Mouse (Mus musculus): ENCODE measurements around the gene Gm20388. TPM values are rescaled to one million over a fixed set of nuclear protein-coding genes. Genes with fewer than 3 reads are reported as not detected.
"Not testable (repeated sequence)": the region's sequence is repeated elsewhere in the genome, so short reads cannot be mapped to it uniquely, and the experiment has no call there.

The Gm20388 gene
- polyA plus RNA-seq, 1 experiment from 2014 or later: not detected

- no peaks in the 10 kb centered on the region for H3K4me1 ChIP-seq (ENCODE audit: control insufficient read depth, insufficient read depth, low read length)
- H3K4me2 ChIP-seq (replicated peaks; ENCODE audit: low read depth, low read length): no peak overlapping the region
- no peak overlapping the region for H3K27ac ChIP-seq (ENCODE audit: low read depth, low read length)
- no peak overlapping the region for H3K9ac ChIP-seq (ENCODE audit: low read depth, low read length)
- 95% methylated on average over 6 of the region's 6 CpGs for WGBS
- H3K36me3 ChIP-seq (ENCODE audit: control insufficient read depth, insufficient read depth, low read length): peaks cover 2% of the 10 kb centered on the region; the same call in 1 of the 2 replicates
- H3K27me3 ChIP-seq (ENCODE audit: control insufficient read depth, insufficient read depth, low read length): no peaks in the 10 kb centered on the region
- no peak for ATAC-seq (ENCODE audit: low FRiP score, low TSS enrichment)
- peaks cover 14% of the 10 kb centered on the region for H3K9me3 ChIP-seq (ENCODE audit: control insufficient read depth, low read length)
- no peak overlapping the region for H3K4me3 ChIP-seq (ENCODE audit: low read length)
These were observed 1226.2 kb downstream of the Gm20388 start for GRCm38 (mm10) chr8:121136856-121137255.

- not testable (repeated sequence) for H3K9me3 ChIP-seq (ENCODE audit: control insufficient read depth, low read length); H3K4me1 ChIP-seq (ENCODE audit: control insufficient read depth, insufficient read depth, low read length); H3K4me2 ChIP-seq (replicated peaks; ENCODE audit: low read depth, low read length); H3K9ac ChIP-seq (ENCODE audit: low read depth, low read length); H3K27ac ChIP-seq (ENCODE audit: low read depth, low read length); H3K27me3 ChIP-seq (ENCODE audit: control insufficient read depth, insufficient read depth, low read length); H3K4me3 ChIP-seq (ENCODE audit: low read length); ATAC-seq (ENCODE audit: low FRiP score, low TSS enrichment); H3K36me3 ChIP-seq (ENCODE audit: control insufficient read depth, insufficient read depth, low read length)
- 78% methylated on average over 4 of the region's 6 CpGs for WGBS
These were observed 1235.0 kb downstream of the Gm20388 start for GRCm38 (mm10) chr8:121145457-121146134.

DNA sequence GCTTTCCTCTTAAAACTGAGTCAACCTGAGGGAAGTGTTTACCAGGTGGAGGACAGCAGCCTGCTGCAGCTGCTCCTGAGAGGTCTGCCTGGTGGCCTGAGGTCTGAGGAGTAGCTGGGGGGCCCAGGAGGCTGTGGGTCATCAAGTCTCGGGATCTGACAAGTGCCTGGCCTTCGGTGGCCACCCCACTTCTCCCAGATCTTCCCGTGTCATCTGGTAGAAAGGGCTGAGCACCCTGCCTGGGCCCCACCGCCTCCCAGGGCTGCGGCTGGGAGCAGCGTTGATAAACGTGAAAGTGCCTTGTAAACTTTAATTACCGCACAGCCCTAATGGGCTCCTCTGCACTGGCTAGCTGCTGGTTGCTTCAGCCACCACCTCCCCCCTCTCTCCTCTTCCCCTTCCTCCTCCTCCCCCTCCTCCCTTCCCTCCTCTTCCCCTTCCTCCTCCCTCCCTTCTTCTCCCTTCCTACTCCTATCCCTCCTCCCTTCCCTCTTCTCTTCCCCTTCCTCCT lies 1238.0 kb downstream of the Gm20388 start:
- ATAC-seq (ENCODE audit: low FRiP score, low TSS enrichment): 0 out of 2 replicates have a peak, but pooled peaks have one; percentile 46
- no peak overlapping the region for H3K4me3 ChIP-seq (ENCODE audit: low read length)
- no peak overlapping the region for H3K9ac ChIP-seq (ENCODE audit: low read depth, low read length)
- H3K4me1 ChIP-seq (ENCODE audit: control insufficient read depth, insufficient read depth, low read length): peaks cover 5% of the 10 kb centered on the region; the same call in 1 of the 2 replicates
- H3K27ac ChIP-seq (ENCODE audit: low read depth, low read length): no peak overlapping the region
- H3K27me3 ChIP-seq (ENCODE audit: control insufficient read depth, insufficient read depth, low read length): no peaks in the 10 kb centered on the region
- no peaks in the 10 kb centered on the region for H3K36me3 ChIP-seq (ENCODE audit: control insufficient read depth, insufficient read depth, low read length)
- no peaks in the 10 kb centered on the region for H3K9me3 ChIP-seq (ENCODE audit: control insufficient read depth, low read length)
- no peak overlapping the region; the same call in 1 of the 2 replicates for H3K4me2 ChIP-seq (replicated peaks; ENCODE audit: low read depth, low read length)
- 4% methylated on average over 8 of the region's 8 CpGs for WGBS

DNA sequence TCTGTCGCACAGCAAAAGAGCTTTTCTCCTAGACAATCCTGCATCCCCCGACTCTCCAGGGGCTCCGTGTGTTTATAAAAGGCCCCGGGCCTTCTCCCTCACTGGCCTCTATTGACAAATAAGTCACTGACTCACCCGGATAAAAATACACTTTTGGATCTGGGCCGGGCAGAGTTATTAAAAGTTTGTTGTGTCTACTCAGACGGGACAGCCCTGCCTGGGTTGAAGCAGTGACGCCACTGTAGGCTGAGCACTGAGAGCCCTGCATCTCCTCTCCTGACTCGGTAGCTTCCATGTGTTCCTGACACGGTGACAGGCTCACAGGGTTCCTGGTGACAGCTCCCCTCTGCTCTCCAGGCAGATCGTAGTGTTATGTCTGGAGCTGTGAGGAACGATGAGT lies 1241.8 kb downstream of the Gm20388 start:
- no peak overlapping the region for H3K9ac ChIP-seq (ENCODE audit: low read depth, low read length)
- no peaks in the 10 kb centered on the region for H3K9me3 ChIP-seq (ENCODE audit: control insufficient read depth, low read length)
- H3K27ac ChIP-seq (ENCODE audit: low read depth, low read length): no peak overlapping the region
- H3K4me1 ChIP-seq (ENCODE audit: control insufficient read depth, insufficient read depth, low read length): peaks cover 5% of the 10 kb centered on the region; the same call in 1 of the 2 replicates
- ATAC-seq (ENCODE audit: low FRiP score, low TSS enrichment): no peak
- no peaks in the 10 kb centered on the region for H3K27me3 ChIP-seq (ENCODE audit: control insufficient read depth, insufficient read depth, low read length)
- H3K4me3 ChIP-seq (ENCODE audit: low read length): no peak overlapping the region
- no peak overlapping the region for H3K4me2 ChIP-seq (replicated peaks; ENCODE audit: low read depth, low read length)
- WGBS: 55% methylated on average over 12 of the region's 12 CpGs
- H3K36me3 ChIP-seq (ENCODE audit: control insufficient read depth, insufficient read depth, low read length): no peaks in the 10 kb centered on the region

DNA sequence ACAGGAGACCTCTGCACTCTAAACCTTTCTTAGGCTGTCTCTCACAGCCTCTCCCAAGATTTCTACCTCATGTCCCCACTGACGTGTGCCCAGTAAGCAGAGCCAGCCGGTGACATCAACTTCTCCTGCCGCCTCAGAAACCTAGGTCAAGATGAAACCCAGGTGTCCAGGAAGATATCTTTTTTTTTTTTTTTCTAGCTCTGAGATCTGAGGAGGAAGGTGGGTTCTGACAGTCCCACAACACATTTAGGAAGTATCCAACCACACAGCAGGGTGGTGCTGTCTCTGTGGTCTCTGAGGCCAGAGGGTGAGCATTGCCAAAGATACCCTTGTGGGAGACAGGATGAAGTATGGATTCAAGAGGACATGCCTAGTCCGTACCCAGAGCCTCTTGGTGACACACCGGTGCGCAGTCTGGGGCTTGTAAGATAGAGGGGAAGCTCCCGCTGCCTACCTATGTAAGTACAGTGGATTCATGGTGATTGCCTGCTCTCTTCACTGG lies 1246.4 kb downstream of the Gm20388 start:
- Histone ChIP-seq H3K27ac (ENCODE audit: low read depth, low read length) (no peak overlapping the region), H3K27me3 (ENCODE audit: control insufficient read depth, insufficient read depth, low read length) (no peaks in the 10 kb centered on the region), H3K9ac (ENCODE audit: low read depth, low read length) (no peak overlapping the region), H3K4me3 (ENCODE audit: low read length) (no peak overlapping the region), H3K36me3 (ENCODE audit: control insufficient read depth, insufficient read depth, low read length) (no peaks in the 10 kb centered on the region), H3K4me2 (replicated peaks; ENCODE audit: low read depth, low read length) (no peak overlapping the region), H3K9me3 (ENCODE audit: control insufficient read depth, low read length) (no peaks in the 10 kb centered on the region), H3K4me1 (ENCODE audit: control insufficient read depth, insufficient read depth, low read length) (0 out of 2 replicates have a peak, but pooled peaks cover 12% of the 10 kb centered on the region)
- 90% methylated on average over 7 of the region's 7 CpGs for WGBS
- ATAC-seq (ENCODE audit: low FRiP score, low TSS enrichment): no peak

DNA sequence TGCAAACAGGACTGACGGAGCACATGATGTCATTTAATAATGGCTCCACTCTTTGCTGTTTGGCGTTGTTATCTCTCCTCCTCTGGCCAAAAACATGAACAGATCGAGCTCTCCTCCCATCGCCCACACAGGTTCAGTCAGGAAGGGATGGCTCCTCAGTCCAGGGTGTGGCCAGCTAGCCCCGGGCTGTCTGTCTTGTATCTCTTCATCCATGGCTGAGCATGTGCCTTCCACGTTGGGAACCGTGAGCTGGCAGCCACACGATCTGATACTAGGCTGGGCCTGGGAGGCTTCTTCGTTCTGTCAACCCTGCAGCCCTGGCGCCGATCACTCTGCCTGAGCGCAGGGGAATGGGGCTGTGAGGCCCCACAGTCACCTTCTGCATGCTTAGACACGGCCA lies 1248.2 kb downstream of the Gm20388 start:
- no peaks in the 10 kb centered on the region for H3K27me3 ChIP-seq (ENCODE audit: control insufficient read depth, insufficient read depth, low read length)
- no peak overlapping the region for H3K27ac ChIP-seq (ENCODE audit: low read depth, low read length)
- H3K9ac ChIP-seq (ENCODE audit: low read depth, low read length): no peak overlapping the region
- no peak overlapping the region for H3K4me2 ChIP-seq (replicated peaks; ENCODE audit: low read depth, low read length)
- H3K9me3 ChIP-seq (ENCODE audit: control insufficient read depth, low read length): no peaks in the 10 kb centered on the region
- H3K36me3 ChIP-seq (ENCODE audit: control insufficient read depth, insufficient read depth, low read length): no peaks in the 10 kb centered on the region
- no peak overlapping the region for H3K4me3 ChIP-seq (ENCODE audit: low read length)
- WGBS: 54% methylated on average over 13 of the region's 13 CpGs
- 0 out of 2 replicates have a peak, but pooled peaks cover 15% of the 10 kb centered on the region for H3K4me1 ChIP-seq (ENCODE audit: control insufficient read depth, insufficient read depth, low read length)
- peak; percentile 58 for ATAC-seq (ENCODE audit: low FRiP score, low TSS enrichment)

DNA sequence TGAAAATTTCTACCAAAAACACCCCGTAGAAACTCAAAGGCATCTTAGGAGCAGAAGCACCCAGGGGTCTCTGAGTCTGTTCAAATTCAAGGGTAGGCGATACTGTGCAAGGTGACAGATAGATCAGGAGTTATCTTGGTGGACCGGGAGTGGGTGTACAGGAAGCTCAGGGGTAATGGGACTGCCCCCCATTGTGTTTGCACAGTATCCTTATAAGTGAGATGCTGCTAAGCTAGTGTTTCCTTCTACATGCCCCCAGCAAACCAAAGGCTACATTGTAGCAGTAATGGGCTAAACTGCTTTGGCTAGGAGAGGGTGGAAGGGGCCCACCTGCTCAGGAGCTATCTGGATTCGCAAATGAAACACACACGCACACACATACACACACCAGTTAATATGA lies 1250.8 kb downstream of the Gm20388 start:
- H3K27ac ChIP-seq (ENCODE audit: low read depth, low read length): no peak overlapping the region
- H3K4me2 ChIP-seq (replicated peaks; ENCODE audit: low read depth, low read length): no peak overlapping the region
- H3K27me3 ChIP-seq (ENCODE audit: control insufficient read depth, insufficient read depth, low read length): no peaks in the 10 kb centered on the region
- no peaks in the 10 kb centered on the region for H3K36me3 ChIP-seq (ENCODE audit: control insufficient read depth, insufficient read depth, low read length)
- ATAC-seq (ENCODE audit: low FRiP score, low TSS enrichment): no peak
- H3K4me3 ChIP-seq (ENCODE audit: low read length): no peak overlapping the region
- WGBS: 87% methylated on average over 5 of the region's 5 CpGs
- no peaks in the 10 kb centered on the region for H3K9me3 ChIP-seq (ENCODE audit: control insufficient read depth, low read length)
- H3K9ac ChIP-seq (ENCODE audit: low read depth, low read length): no peak overlapping the region
- H3K4me1 ChIP-seq (ENCODE audit: control insufficient read depth, insufficient read depth, low read length): peaks cover 22% of the 10 kb centered on the region

DNA sequence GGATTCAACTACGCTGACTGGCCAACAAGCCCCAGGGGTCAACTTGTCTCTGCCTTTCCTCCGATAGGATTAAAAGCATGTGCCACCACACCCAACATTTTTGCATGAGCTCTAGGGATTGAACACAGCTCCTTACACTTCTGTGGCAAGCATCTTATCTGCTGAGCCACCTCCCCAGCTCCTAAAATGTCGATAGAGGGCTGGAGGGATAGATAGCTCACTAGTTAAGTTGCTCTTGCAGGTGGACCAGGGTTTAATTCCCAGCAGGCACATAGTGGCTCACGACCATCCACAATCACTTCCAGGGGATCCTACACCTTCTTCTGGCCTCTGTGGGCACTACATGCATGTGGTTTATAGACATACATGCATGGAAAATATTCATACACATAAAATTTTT lies 1251.8 kb downstream of the Gm20388 start:
- Histone ChIP-seq H3K4me2 (replicated peaks; ENCODE audit: low read depth, low read length) (no peak overlapping the region), H3K9ac (ENCODE audit: low read depth, low read length) (no peak overlapping the region), H3K4me3 (ENCODE audit: low read length) (no peak overlapping the region), H3K4me1 (ENCODE audit: control insufficient read depth, insufficient read depth, low read length) (peaks cover 22% of the 10 kb centered on the region), H3K9me3 (ENCODE audit: control insufficient read depth, low read length) (no peaks in the 10 kb centered on the region), H3K27me3 (ENCODE audit: control insufficient read depth, insufficient read depth, low read length) (no peaks in the 10 kb centered on the region), H3K36me3 (ENCODE audit: control insufficient read depth, insufficient read depth, low read length) (no peaks in the 10 kb centered on the region), H3K27ac (ENCODE audit: low read depth, low read length) (no peak overlapping the region)
- ATAC-seq (ENCODE audit: low FRiP score, low TSS enrichment): no peak
- WGBS: 80% methylated on average over 4 of the region's 4 CpGs

DNA sequence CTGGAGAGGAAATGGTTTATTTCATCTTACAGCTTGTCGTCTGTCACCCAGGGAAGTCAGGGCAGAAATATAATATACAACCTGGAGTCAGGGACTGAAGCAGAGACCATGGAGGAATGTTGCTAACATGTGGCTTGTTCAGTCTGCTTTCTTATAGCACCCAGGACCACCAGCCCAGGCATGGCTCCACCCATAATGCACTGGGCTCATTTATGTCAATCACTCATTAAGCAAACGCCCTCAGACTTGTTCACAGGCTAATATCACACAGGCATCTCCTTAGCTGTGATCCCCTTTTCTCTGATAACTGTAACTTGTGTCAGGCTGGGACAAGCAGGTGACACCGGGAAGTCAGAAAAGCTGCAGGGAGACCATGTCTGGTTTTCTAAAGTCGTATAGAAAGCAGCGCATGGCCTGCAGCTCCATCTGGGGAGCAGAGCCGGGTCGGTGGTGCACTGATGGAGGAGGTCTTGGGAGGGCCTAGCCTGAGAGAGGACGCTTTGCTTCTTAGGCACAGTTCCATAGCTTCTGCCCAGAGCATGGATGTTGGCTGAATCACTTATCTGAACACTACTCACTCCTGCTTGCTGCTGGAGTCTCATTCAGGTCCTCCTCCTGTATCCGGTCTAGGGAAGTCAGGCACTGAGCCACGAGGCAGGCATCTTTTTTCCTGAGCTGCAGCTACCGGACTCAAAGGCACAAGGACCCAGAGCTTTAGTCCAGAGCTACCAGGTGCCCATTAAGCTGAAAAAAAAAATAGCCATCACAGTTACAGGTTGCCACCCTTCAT lies 1252.5 kb downstream of the Gm20388 start:
- Histone ChIP-seq H3K27ac (ENCODE audit: low read depth, low read length) (no peak overlapping the region), H3K4me3 (ENCODE audit: low read length) (no peak overlapping the region), H3K4me1 (ENCODE audit: control insufficient read depth, insufficient read depth, low read length) (peaks cover 22% of the 10 kb centered on the region), H3K9me3 (ENCODE audit: control insufficient read depth, low read length) (no peaks in the 10 kb centered on the region), H3K9ac (ENCODE audit: low read depth, low read length) (no peak overlapping the region), H3K27me3 (ENCODE audit: control insufficient read depth, insufficient read depth, low read length) (no peaks in the 10 kb centered on the region), H3K4me2 (replicated peaks; ENCODE audit: low read depth, low read length) (no peak overlapping the region), H3K36me3 (ENCODE audit: control insufficient read depth, insufficient read depth, low read length) (no peaks in the 10 kb centered on the region)
- 67% methylated on average over 11 of the region's 11 CpGs for WGBS
- ATAC-seq (ENCODE audit: low FRiP score, low TSS enrichment): no peak
